Mouse (Mus musculus) heart, adult 2 months (tissue): ENCODE results near the gene Itm2c.

Experiments
- CTCF ChIP-seq: fragments of 200-600 bp; IDR thresholded peaks from 2 replicates; pipeline ENCODE4 v1.8.1; 2022; ENCODE audit warnings: antibody characterized with exemption, mild to moderate bottlenecking, moderate library complexity
- EP300 ChIP-seq: fragments of 200-500 bp; IDR thresholded peaks from 2 replicates; pipeline ENCODE4 v1.6.1; 2011; ENCODE audit warnings: low read depth, low read length, control low read depth; ENCODE audit not compliant: insufficient read depth
- POLR2A ChIP-seq: fragments of 200-500 bp; IDR thresholded peaks from 2 replicates; pipeline ENCODE4 v1.6.1; 2011; ENCODE audit warnings: mild to moderate bottlenecking, low read depth, low read length, control low read depth; ENCODE audit not compliant: insufficient read depth

- TF ChIP-seq POLR2A, result no peak
- no peak for TF ChIP-seq CTCF
- no peak for TF ChIP-seq EP300
These were observed 55.1 kb downstream of the Itm2c start for GRCm38 (mm10) chr1:85949085-85949684.
